Mouse (Mus musculus) limb, embryonic 13.5 days (tissue): Measurements from ENCODE around the gene Rpe65. TPM values are rescaled to one million over a fixed set of nuclear protein-coding genes. Genes with fewer than 3 reads are reported as not detected.
A peak's percentile ranks its signal among the peaks of the same experiment; 100 is the strongest.

Experiments
- ATAC-seq: fragments of 200-750 bp; cut with Nextera tagmentation; 2 replicates; pipeline ENCODE4 v1.8.0; 2017; ENCODE audit warnings: low read depth, moderate number of reproducible peaks, moderate TSS enrichment; ENCODE audit not compliant: low FRiP score
- H3K27ac ChIP-seq: fragments of 300-500 bp; sonication (generic); 2 replicates; pipeline ENCODE4 v1.5.1; 2015; ENCODE audit warnings: inconsistent platforms, mild to moderate bottlenecking, moderate library complexity
- H3K27me3 ChIP-seq: fragments of 300-500 bp; sonication (generic); 2 replicates; pipeline ENCODE4 v1.6.1; 2015; ENCODE audit warnings: mild to moderate bottlenecking, inconsistent platforms
- H3K36me3 ChIP-seq: fragments of 300-500 bp; sonication (generic); 2 replicates; pipeline ENCODE4 v1.6.1; 2015; ENCODE audit warnings: inconsistent platforms, mild to moderate bottlenecking, moderate library complexity
- H3K4me1 ChIP-seq: fragments of 300-500 bp; sonication (generic); 2 replicates; pipeline ENCODE4 v1.6.1; 2015; ENCODE audit warnings: inconsistent platforms
- H3K4me2 ChIP-seq: fragments of 300-500 bp; sonication (generic); replicated peaks from 2 replicates; pipeline ENCODE4 v1.6.1; 2015; ENCODE audit warnings: inconsistent platforms, mild to moderate bottlenecking, moderate library complexity
- H3K4me3 ChIP-seq: fragments of 300-500 bp; sonication (generic); 2 replicates; pipeline ENCODE4 v1.5.1; 2015; ENCODE audit warnings: moderate library complexity, mild to moderate bottlenecking, inconsistent platforms
- H3K9ac ChIP-seq: fragments of 300-500 bp; sonication (generic); 2 replicates; pipeline ENCODE4 v1.6.1; 2015; ENCODE audit warnings: mild to moderate bottlenecking, inconsistent platforms
- H3K9me3 ChIP-seq: fragments of 300-500 bp; sonication (generic); 2 replicates; pipeline ENCODE4 v1.6.1; 2016; ENCODE audit warnings: inconsistent platforms
- WGBS: fragments of 180-500 bp; shearing (Covaris S2); methylation state at CpG from one replicate; pipeline ENCODE4 v1.1.7; 2015; 5-methylcytosine and 5-hydroxymethylcytosine counted together
- polyA plus RNA-seq: library from polyadenylated mRNA; unstranded; fragments of >200 nt; fragmentation: Nextera tagmentation; extraction: Ambion mirVana; gene quantifications from 2 replicates; pipeline ENCODE4 v1.2.1, GENCODE M21; 2015

Rpe65 gene
- polyA plus RNA-seq: not detected in 2 replicates

GRCm38 (mm10) chr3:159598875-159599274 lies at the start of gene Rpe65:
Rpe65 (plus strand) TSS chr3:159599175.
- no peak for ATAC-seq
- WGBS: 82% methylated on average over 1 of the region's 1 CpGs
- Histone ChIP-seq H3K4me2 (no peak within 1 kb of the TSS), H3K27ac (no peak within 1 kb of the TSS), H3K4me1 (no peaks in the 10 kb centered on the region), H3K4me3 (no peak within 1 kb of the TSS), H3K36me3 (no peaks in the 10 kb centered on the region), H3K9me3 (no peaks in the 10 kb centered on the region), H3K9ac (no peak within 1 kb of the TSS), H3K27me3 (no peaks in the 10 kb centered on the region)

GRCm38 (mm10) chr3:159550224-159550623 lies 48.8 kb upstream of the Rpe65 start:
- Histone ChIP-seq H3K4me2 (no peak overlapping the region), H3K27me3 (no peaks in the 10 kb centered on the region), H3K4me3 (no peak overlapping the region), H3K4me1 (no peaks in the 10 kb centered on the region), H3K9ac (no peak overlapping the region), H3K27ac (no peak overlapping the region), H3K9me3 (no peaks in the 10 kb centered on the region), H3K36me3 (no peaks in the 10 kb centered on the region)
- peak; percentile 3; the same call in 1 of the 2 replicates for ATAC-seq

DNA sequence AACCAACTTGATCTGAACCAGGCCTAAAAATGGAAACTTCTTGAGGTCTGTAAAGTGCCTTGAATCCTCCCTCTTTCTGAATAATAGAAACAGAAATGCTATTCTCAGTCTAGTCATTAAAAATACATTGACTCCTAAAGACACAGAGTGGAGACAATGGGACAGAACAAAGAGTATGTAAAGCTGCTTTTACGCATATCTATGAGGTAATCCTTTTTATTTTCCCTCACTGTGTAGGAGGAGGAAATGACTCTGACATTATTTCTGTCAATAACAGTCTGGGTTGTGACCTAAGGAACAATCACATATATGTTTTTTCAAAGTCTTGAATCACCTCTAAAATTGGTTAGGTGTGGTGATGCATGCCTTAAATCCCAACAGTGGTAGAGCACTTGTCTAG lies 16.0 kb downstream of the Rpe65 start:
- no peak overlapping the region for H3K27ac ChIP-seq
- H3K9ac ChIP-seq: no peak overlapping the region
- ATAC-seq: no peak
- no peaks in the 10 kb centered on the region for H3K36me3 ChIP-seq
- no peaks in the 10 kb centered on the region for H3K27me3 ChIP-seq
- H3K9me3 ChIP-seq: no peaks in the 10 kb centered on the region
- H3K4me3 ChIP-seq: no peak overlapping the region
- H3K4me1 ChIP-seq: no peaks in the 10 kb centered on the region
- 96% methylated on average over 1 of the region's 1 CpGs for WGBS
- H3K4me2 ChIP-seq: no peak overlapping the region

GRCm38 (mm10) chr3:159621026-159621425 lies 22.1 kb downstream of the Rpe65 start:
- no peaks in the 10 kb centered on the region for H3K27me3 ChIP-seq
- H3K4me3 ChIP-seq: no peak overlapping the region
- no peak overlapping the region for H3K4me2 ChIP-seq
- H3K4me1 ChIP-seq: no peaks in the 10 kb centered on the region
- H3K9me3 ChIP-seq: no peaks in the 10 kb centered on the region
- no peak overlapping the region for H3K9ac ChIP-seq
- no peaks in the 10 kb centered on the region for H3K36me3 ChIP-seq
- H3K27ac ChIP-seq: no peak overlapping the region
- no peak for ATAC-seq
- WGBS: 72% methylated on average over 1 of the region's 1 CpGs

GRCm38 (mm10) chr3:159624010-159624409 lies 25.0 kb downstream of the Rpe65 start:
- Histone ChIP-seq H3K27ac (no peak overlapping the region), H3K9ac (no peak overlapping the region), H3K4me2 (no peak overlapping the region), H3K4me3 (no peak overlapping the region), H3K36me3 (no peaks in the 10 kb centered on the region), H3K9me3 (no peaks in the 10 kb centered on the region), H3K27me3 (no peaks in the 10 kb centered on the region), H3K4me1 (no peaks in the 10 kb centered on the region)
- ATAC-seq: no peak
- 55% methylated on average over 1 of the region's 1 CpGs for WGBS

DNA sequence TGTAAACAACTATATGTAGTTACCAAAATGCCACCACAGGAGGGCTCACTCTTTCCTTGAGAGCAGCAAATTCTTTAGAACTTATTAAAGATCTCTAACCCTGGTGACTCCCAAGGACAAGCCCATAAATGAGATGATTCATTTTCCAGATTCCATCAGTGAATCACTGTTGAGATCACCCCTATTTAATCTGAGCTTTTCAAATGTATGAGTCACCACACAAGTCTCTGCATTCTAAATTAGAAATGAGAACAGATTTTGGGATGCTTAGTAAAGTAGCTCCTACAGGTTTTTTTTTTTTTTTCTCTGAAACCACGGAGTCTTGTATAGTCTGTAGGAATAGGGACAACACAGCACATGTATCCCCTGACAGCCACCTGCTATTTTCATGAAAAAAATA lies 61.8 kb downstream of the Rpe65 start:
- no peak for ATAC-seq
- Histone ChIP-seq H3K27me3 (no peaks in the 10 kb centered on the region), H3K36me3 (no peaks in the 10 kb centered on the region), H3K4me2 (no peak overlapping the region), H3K4me1 (no peaks in the 10 kb centered on the region), H3K4me3 (no peak overlapping the region), H3K9me3 (no peaks in the 10 kb centered on the region), H3K9ac (no peak overlapping the region), H3K27ac (no peak overlapping the region)
- 70% methylated on average over 1 of the region's 1 CpGs for WGBS

- 95% methylated on average over 1 of the region's 1 CpGs for WGBS
- H3K4me3 ChIP-seq: no peak overlapping the region
- H3K4me2 ChIP-seq: no peak overlapping the region
- no peak for ATAC-seq
- H3K9me3 ChIP-seq: no peaks in the 10 kb centered on the region
- no peaks in the 10 kb centered on the region for H3K36me3 ChIP-seq
- H3K4me1 ChIP-seq: no peaks in the 10 kb centered on the region
- H3K27me3 ChIP-seq: no peaks in the 10 kb centered on the region
- no peak overlapping the region for H3K27ac ChIP-seq
- H3K9ac ChIP-seq: no peak overlapping the region
Observed at GRCm38 (mm10) chr3:159663333-159663732, 64.4 kb downstream of the Rpe65 start.

Other genes starting within 250 kb of the Rpe65 start
- gene Depdc1a, start 103.7 kb upstream of the Rpe65 start, polyA plus RNA-seq: 37.6 and 39.8 TPM in 2 replicates
- gene Wls, start 240.5 kb downstream of the Rpe65 start, polyA plus RNA-seq: 186 and 199 TPM in 2 replicates